Mouse (Mus musculus) G1E (cell line): ENCODE results near the gene Igf2bp2. TPM values are rescaled to one million over a fixed set of nuclear protein-coding genes. Genes with fewer than 3 reads are reported as not detected.

Experiments used
- ATAC-seq: 2 replicates; pipeline ENCODE4 v1.8.0; 2016; ENCODE audit warnings: mild to moderate bottlenecking; ENCODE audit not compliant: insufficient number of reproducible peaks, poor library complexity, low FRiP score, severe bottlenecking; ENCODE audit errors: extremely low read depth
- DNase-seq: peaks from one replicate; pipeline ENCODE4 v3.0.0; 2012; ENCODE audit warnings: low spot score
- H3K27me3 ChIP-seq: 2 replicates; pipeline ENCODE4 v1.6.1; 2012; ENCODE audit warnings: mild to moderate bottlenecking, low read length, inconsistent platforms; ENCODE audit not compliant: insufficient read depth
- H3K36me3 ChIP-seq: replicated peaks from 2 replicates; pipeline ENCODE3; 2012; ENCODE audit warnings: mild to moderate bottlenecking, inconsistent platforms
- H3K4me1 ChIP-seq: 2 replicates; pipeline ENCODE4 v1.6.1; 2012; ENCODE audit warnings: low read depth, low read length, inconsistent platforms, mixed read lengths; ENCODE audit not compliant: insufficient read depth
- H3K4me3 ChIP-seq: 2 replicates; pipeline ENCODE4 v1.5.1; 2012; ENCODE audit warnings: low read depth, mild to moderate bottlenecking, inconsistent platforms, low read length, moderate library complexity, mixed read lengths
- H3K9me3 ChIP-seq: replicated peaks from 2 replicates; pipeline ENCODE4 v1.6.1; 2012; ENCODE audit warnings: inconsistent platforms
- CTCF ChIP-seq: IDR thresholded peaks from 2 replicates; pipeline ENCODE4 v1.5.1; 2012; ENCODE audit warnings: low read depth, low read length, inconsistent platforms, mixed read lengths
- GATA1 ChIP-seq: IDR thresholded peaks from 2 replicates; pipeline ENCODE4 v1.6.1; 2012; ENCODE audit warnings: borderline replicate concordance, low read length, inconsistent platforms, mixed read lengths
- GATA2 ChIP-seq: IDR thresholded peaks from 2 replicates; pipeline ENCODE4 v1.6.1; 2012; ENCODE audit warnings: low read depth, low read length, inconsistent platforms, borderline replicate concordance
- POLR2AphosphoS5 ChIP-seq: IDR thresholded peaks from 2 replicates; pipeline ENCODE4 v1.6.1; 2012; ENCODE audit warnings: low read depth, low read length, inconsistent platforms; ENCODE audit not compliant: insufficient replicate concordance
- TAL1 ChIP-seq: conservative IDR thresholded peaks from 2 replicates; pipeline ENCODE4 v1.6.1; 2012; ENCODE audit warnings: low read depth, low read length, inconsistent platforms, mixed read lengths
- polyA plus RNA-seq: library from polyadenylated mRNA; stranded (reverse); fragments of >175 nt; gene quantifications from 2 replicates; pipeline ENCODE4 v1.2.3, GENCODE M21; 2012
- total RNA-seq, 2 experiments: library from RNA; stranded (forward) in 1 of 2; stranded (reverse) in 1 of 2; fragments of 200-1000 nt in 1 of 2; fragments of >200 nt in 1 of 2; fragmentation: Nextera tagmentation in 1 of 2; gene quantifications; 2 replicates each; pipeline ENCODE4 v1.2.3; 2014 to 2017

The Igf2bp2 gene
- total and polyA plus RNA-seq, 3 experiments, result 0.24 to 1.1 (median 0.87) TPM

GRCm38 (mm10) chr16:22106012-22106584 lies 57.0 kb downstream of the Igf2bp2 start:
- peaks cover 6% of the 10 kb centered on the region for H3K27me3 ChIP-seq
- ATAC-seq, result no peak
- no peak for DNase-seq
- TF ChIP-seq TAL1 (no peak), GATA1 (no peak), CTCF (no peak)
- H3K4me1 ChIP-seq, result no peaks in the 10 kb centered on the region
- no peaks in the 10 kb centered on the region for H3K9me3 ChIP-seq
- H3K36me3 ChIP-seq, result no peaks in the 10 kb centered on the region
- no peak overlapping the region for H3K4me3 ChIP-seq

DNA sequence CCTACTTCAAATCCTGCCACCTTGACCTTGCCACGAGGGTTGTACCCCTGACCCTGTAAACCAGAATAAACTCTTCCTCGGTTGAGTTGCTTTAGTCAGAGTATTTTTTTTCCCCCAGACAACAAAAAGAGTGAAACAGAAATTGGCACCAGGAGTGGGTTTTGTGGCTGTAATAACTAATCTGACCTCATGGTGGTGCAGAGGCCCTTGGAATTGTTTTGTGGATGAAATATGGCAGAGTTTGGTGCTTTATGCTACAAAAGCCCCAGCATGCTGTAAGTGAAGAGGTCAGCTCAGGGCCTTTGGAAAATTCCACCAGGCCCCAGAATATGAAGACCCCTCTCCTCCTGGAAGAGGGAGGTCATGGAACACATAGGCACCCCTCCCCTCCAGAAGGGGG lies 63.0 kb downstream of the Igf2bp2 start:
- no peak for DNase-seq
- TF ChIP-seq GATA2 (no peak), GATA1 (no peak), CTCF (no peak), TAL1 (no peak), POLR2AphosphoS5 (no peak)
- H3K4me1 ChIP-seq, result no peaks in the 10 kb centered on the region
- no peak for ATAC-seq
- H3K4me3 ChIP-seq, result no peak overlapping the region
- no peaks in the 10 kb centered on the region for H3K36me3 ChIP-seq
- H3K27me3 ChIP-seq, result no peaks in the 10 kb centered on the region; the same call in 1 of the 2 replicates
- H3K9me3 ChIP-seq, result no peaks in the 10 kb centered on the region

GRCm38 (mm10) chr16:22097659-22098058 lies 65.4 kb downstream of the Igf2bp2 start:
- Histone ChIP-seq H3K4me1 (no peaks in the 10 kb centered on the region), H3K36me3 (no peaks in the 10 kb centered on the region), H3K27me3 (no peaks in the 10 kb centered on the region; the same call in none of the 2 replicates), H3K9me3 (no peaks in the 10 kb centered on the region), H3K4me3 (no peak overlapping the region)
- ATAC-seq (no peak), DNase-seq (no peak)
- no peak for TF ChIP-seq CTCF
- TF ChIP-seq TAL1, result no peak
- no peak for TF ChIP-seq GATA2
- TF ChIP-seq POLR2AphosphoS5, result no peak
- TF ChIP-seq GATA1, result no peak

GRCm38 (mm10) chr16:22095751-22096150 lies 67.3 kb downstream of the Igf2bp2 start:
- H3K36me3 ChIP-seq, result no peaks in the 10 kb centered on the region
- no peak overlapping the region for H3K4me3 ChIP-seq
- ATAC-seq (no peak), DNase-seq (no peak)
- no peaks in the 10 kb centered on the region; the same call in none of the 2 replicates for H3K27me3 ChIP-seq
- no peaks in the 10 kb centered on the region for H3K9me3 ChIP-seq
- no peaks in the 10 kb centered on the region for H3K4me1 ChIP-seq
- TF ChIP-seq POLR2AphosphoS5, result no peak
- no peak for TF ChIP-seq CTCF
- no peak for TF ChIP-seq GATA2
- TF ChIP-seq TAL1, result no peak
- no peak for TF ChIP-seq GATA1

GRCm38 (mm10) chr16:22091255-22091783 lies 71.8 kb downstream of the Igf2bp2 start:
- TF ChIP-seq GATA2, result no peak
- no peak for TF ChIP-seq TAL1
- TF ChIP-seq CTCF, result no peak
- no peak for TF ChIP-seq POLR2AphosphoS5
- TF ChIP-seq GATA1, result no peak
- Histone ChIP-seq H3K9me3 (no peaks in the 10 kb centered on the region), H3K36me3 (no peaks in the 10 kb centered on the region), H3K27me3 (no peaks in the 10 kb centered on the region; the same call in 1 of the 2 replicates), H3K4me1 (no peaks in the 10 kb centered on the region), H3K4me3 (no peak overlapping the region)
- ATAC-seq (no peak), DNase-seq (no peak)

DNA sequence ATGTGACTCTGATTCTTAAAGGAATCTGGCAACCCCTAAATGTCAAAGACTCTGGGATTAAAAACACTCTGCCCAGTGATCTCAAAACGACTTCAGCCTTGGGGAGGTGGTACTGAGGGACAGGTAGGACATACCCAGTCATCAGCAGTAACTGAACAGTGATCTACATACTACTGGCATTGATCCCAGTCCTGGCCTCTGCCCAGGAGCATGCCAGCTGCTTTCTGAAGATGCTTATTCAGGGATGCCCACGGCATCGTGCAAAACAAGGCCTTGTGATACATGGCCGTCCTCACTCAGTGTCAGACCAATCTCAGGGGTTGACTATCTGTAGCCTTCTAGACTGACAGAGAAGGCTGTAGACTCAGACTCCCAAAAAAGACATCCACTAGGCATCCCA lies 77.7 kb downstream of the Igf2bp2 start:
- Histone ChIP-seq H3K9me3 (no peaks in the 10 kb centered on the region), H3K4me3 (no peak overlapping the region), H3K4me1 (no peaks in the 10 kb centered on the region), H3K27me3 (no peaks in the 10 kb centered on the region; the same call in 1 of the 2 replicates), H3K36me3 (no peaks in the 10 kb centered on the region)
- TF ChIP-seq TAL1 (no peak), GATA2 (no peak), POLR2AphosphoS5 (no peak), CTCF (no peak), GATA1 (no peak)
- ATAC-seq (no peak), DNase-seq (no peak)
